Mouse (Mus musculus): ENCODE measurements at regions not wholly inside any gene's neighbourhood (a gene's known extent, or its start where the extent isn't known, plus 50 kb on each side); places are given as distances from the start of the nearest gene placed in this dataset.

- ATAC-seq (ENCODE audit: low FRiP score, low TSS enrichment): no peak
- no peak overlapping the region for H3K4me2 ChIP-seq (replicated peaks; ENCODE audit: low read depth, low read length)
- WGBS: 61% methylated on average over 8 of the region's 8 CpGs
Observed at GRCm38 (mm10) chr1:94263313-94263712, 211.0 kb upstream of the Pdcd1 start.

DNA sequence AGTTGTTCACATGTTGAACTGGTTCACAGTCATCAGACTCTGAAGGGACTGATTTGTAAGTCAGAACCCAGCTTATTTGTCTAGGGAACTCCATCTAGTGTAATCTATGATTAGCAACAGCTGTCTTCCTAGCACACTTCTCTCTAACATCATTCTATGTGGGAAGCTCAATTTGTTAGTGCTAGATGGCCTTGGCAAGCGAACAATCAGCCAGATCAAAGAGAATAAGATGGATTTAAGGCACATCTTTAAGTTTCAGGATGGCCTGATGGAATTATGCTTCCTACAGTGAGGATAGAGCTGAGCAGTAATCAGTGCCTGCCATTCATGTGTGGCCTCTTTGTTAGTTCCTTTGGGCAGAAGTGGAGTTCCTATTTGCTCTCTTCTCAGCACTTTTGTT is 183.1 kb upstream of the Pdcd1 start:
- no peaks in the 10 kb centered on the region for H3K27me3 ChIP-seq (ENCODE audit: insufficient read depth, low read length)
- H3K4me3 ChIP-seq (ENCODE audit: low read length): no peak overlapping the region
- H3K4me1 ChIP-seq (ENCODE audit: insufficient read depth, low read length): no peaks in the 10 kb centered on the region
- no peak overlapping the region for H3K27ac ChIP-seq (ENCODE audit: low read length)
- H3K9me3 ChIP-seq (ENCODE audit: low read length): no peaks in the 10 kb centered on the region
- ATAC-seq (ENCODE audit: low FRiP score, low TSS enrichment): peak; percentile 71; the same call in 1 of the 2 replicates
- H3K9ac ChIP-seq (replicated peaks; ENCODE audit: low read length): no peak overlapping the region
- no peak overlapping the region for H3K4me2 ChIP-seq (replicated peaks; ENCODE audit: low read depth, low read length)
- WGBS: 63% methylated on average over 1 of the region's 1 CpGs
- H3K36me3 ChIP-seq (ENCODE audit: insufficient read depth, low read length): no peaks in the 10 kb centered on the region

More at GRCm38 (mm10) chr1:94263313-94263712, 211.0 kb upstream of the Pdcd1 start:
- Histone ChIP-seq H3K4me3 (ENCODE audit: low read length) (no peak overlapping the region), H3K9ac (replicated peaks; ENCODE audit: low read length) (no peak overlapping the region), H3K27me3 (ENCODE audit: insufficient read depth, low read length) (no peaks in the 10 kb centered on the region), H3K4me1 (ENCODE audit: insufficient read depth, low read length) (no peaks in the 10 kb centered on the region), H3K27ac (ENCODE audit: low read length) (no peak overlapping the region), H3K36me3 (ENCODE audit: insufficient read depth, low read length) (no peaks in the 10 kb centered on the region), H3K9me3 (ENCODE audit: low read length) (no peaks in the 10 kb centered on the region)

DNA sequence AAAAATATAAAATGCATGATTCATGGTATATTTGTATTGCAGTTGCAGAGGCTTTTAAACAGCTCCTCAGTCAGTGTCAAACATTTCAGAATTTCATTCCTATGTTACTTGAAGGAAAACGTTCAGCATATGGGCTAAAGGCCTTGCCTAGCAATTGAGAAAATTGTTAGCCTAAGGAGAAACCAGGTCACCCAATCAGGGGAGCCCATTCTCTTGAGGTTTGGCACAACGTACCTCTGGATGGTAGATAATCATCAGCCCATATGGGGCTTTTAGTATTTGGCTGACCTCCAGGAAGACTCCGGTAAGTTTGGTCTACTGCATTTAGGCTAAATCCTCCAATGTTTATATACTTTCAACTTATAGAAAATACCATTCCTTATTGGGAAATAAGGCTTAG is 168.7 kb upstream of the Pdcd1 start:
- WGBS: 40% methylated on average over 3 of the region's 3 CpGs
- no peaks in the 10 kb centered on the region for H3K4me1 ChIP-seq (ENCODE audit: insufficient read depth, low read length)
- no peak overlapping the region for H3K4me3 ChIP-seq (ENCODE audit: low read length)
- no peaks in the 10 kb centered on the region for H3K36me3 ChIP-seq (ENCODE audit: insufficient read depth, low read length)
- H3K9ac ChIP-seq (replicated peaks; ENCODE audit: low read length): no peak overlapping the region
- no peak overlapping the region for H3K27ac ChIP-seq (ENCODE audit: low read length)
- no peaks in the 10 kb centered on the region for H3K27me3 ChIP-seq (ENCODE audit: insufficient read depth, low read length)
- H3K9me3 ChIP-seq (ENCODE audit: low read length): no peaks in the 10 kb centered on the region
- no peak overlapping the region for H3K4me2 ChIP-seq (replicated peaks; ENCODE audit: low read depth, low read length)
- ATAC-seq (ENCODE audit: low FRiP score, low TSS enrichment): no peak

DNA sequence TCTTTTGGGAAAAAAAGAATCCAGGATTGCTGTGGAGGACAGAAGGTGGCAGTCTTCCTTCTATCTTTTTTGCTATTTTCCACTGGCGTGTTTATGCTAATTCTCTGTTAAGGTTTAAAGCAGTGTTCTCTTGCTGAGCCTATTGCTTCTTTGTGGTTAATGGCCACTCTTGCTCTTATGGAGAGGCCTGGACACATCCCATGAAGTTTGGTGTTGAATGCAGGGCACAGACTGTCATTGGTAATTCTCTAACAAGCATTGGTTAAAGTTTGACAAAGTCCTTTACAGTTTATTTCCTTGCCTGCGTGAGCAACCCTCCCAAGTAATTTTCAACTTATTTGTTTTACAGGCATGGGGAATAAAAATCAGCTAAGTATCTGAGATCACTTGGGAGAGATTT is 165.1 kb upstream of the Pdcd1 start:
- 59% methylated on average over 2 of the region's 2 CpGs for WGBS
- peak; percentile 89 for ATAC-seq (ENCODE audit: low FRiP score, low TSS enrichment)

GRCm38 (mm10) chr1:94208929-94209328 is 156.6 kb upstream of the Pdcd1 start:
- no peaks in the 10 kb centered on the region for H3K36me3 ChIP-seq (ENCODE audit: insufficient read depth, low read length)
- no peak overlapping the region for H3K4me3 ChIP-seq (ENCODE audit: low read length)
- no peak overlapping the region for H3K27ac ChIP-seq (ENCODE audit: low read length)
- 68% methylated on average over 4 of the region's 4 CpGs for WGBS
- H3K4me1 ChIP-seq (ENCODE audit: insufficient read depth, low read length): no peaks in the 10 kb centered on the region
- ATAC-seq (ENCODE audit: low FRiP score, low TSS enrichment): no peak
- H3K9ac ChIP-seq (replicated peaks; ENCODE audit: low read length): no peak overlapping the region
- H3K27me3 ChIP-seq (ENCODE audit: insufficient read depth, low read length): no peaks in the 10 kb centered on the region
- H3K4me2 ChIP-seq (replicated peaks; ENCODE audit: low read depth, low read length): no peak overlapping the region
- H3K9me3 ChIP-seq (ENCODE audit: low read length): no peaks in the 10 kb centered on the region

More for the DNA sequence above, 165.1 kb upstream of the Pdcd1 start:
- Histone ChIP-seq H3K9ac (replicated peaks; ENCODE audit: low read length) (no peak overlapping the region), H3K27ac (ENCODE audit: low read length) (no peak overlapping the region), H3K4me2 (replicated peaks; ENCODE audit: low read depth, low read length) (no peak overlapping the region), H3K36me3 (ENCODE audit: insufficient read depth, low read length) (no peaks in the 10 kb centered on the region), H3K4me3 (ENCODE audit: low read length) (no peak overlapping the region), H3K4me1 (ENCODE audit: insufficient read depth, low read length) (no peaks in the 10 kb centered on the region), H3K27me3 (ENCODE audit: insufficient read depth, low read length) (no peaks in the 10 kb centered on the region), H3K9me3 (ENCODE audit: low read length) (no peaks in the 10 kb centered on the region)

GRCm38 (mm10) chr1:94207859-94208258 is 155.5 kb upstream of the Pdcd1 start:
- no peaks in the 10 kb centered on the region for H3K9me3 ChIP-seq (ENCODE audit: low read length)
- no peaks in the 10 kb centered on the region for H3K4me1 ChIP-seq (ENCODE audit: insufficient read depth, low read length)
- H3K4me3 ChIP-seq (ENCODE audit: low read length): no peak overlapping the region
- H3K27ac ChIP-seq (ENCODE audit: low read length): no peak overlapping the region
- H3K27me3 ChIP-seq (ENCODE audit: insufficient read depth, low read length): no peaks in the 10 kb centered on the region
- no peak overlapping the region for H3K9ac ChIP-seq (replicated peaks; ENCODE audit: low read length)
- 84% methylated on average over 7 of the region's 7 CpGs for WGBS
- ATAC-seq (ENCODE audit: low FRiP score, low TSS enrichment): no peak
- H3K36me3 ChIP-seq (ENCODE audit: insufficient read depth, low read length): no peaks in the 10 kb centered on the region
- no peak overlapping the region for H3K4me2 ChIP-seq (replicated peaks; ENCODE audit: low read depth, low read length)

DNA sequence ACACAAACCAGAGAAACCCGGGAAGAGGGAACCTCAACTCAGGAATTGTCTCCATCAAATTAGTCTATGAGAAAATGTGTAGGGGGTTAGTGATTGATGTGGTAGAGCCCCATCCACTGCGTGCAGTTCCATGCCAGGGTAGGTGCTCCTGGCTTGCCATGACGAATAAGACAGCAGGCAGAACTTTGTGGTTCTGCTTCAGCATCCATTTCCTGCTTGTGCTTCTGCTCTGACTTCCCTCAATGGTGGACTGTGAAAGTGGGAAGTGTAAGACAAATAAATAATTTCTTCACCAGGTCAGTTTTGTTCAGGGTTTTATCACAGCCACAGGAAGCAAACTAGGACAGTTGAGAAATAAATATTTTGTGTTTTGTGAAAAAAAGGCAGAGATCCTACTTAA is 150.9 kb upstream of the Pdcd1 start:
- 77% methylated on average over 3 of the region's 3 CpGs for WGBS
- H3K4me2 ChIP-seq (replicated peaks; ENCODE audit: low read depth, low read length): no peak overlapping the region

GRCm38 (mm10) chr1:94183876-94184275 is 131.5 kb upstream of the Pdcd1 start:
- Histone ChIP-seq H3K4me2 (replicated peaks; ENCODE audit: low read depth, low read length) (no peak overlapping the region), H3K27ac (ENCODE audit: low read length) (no peak overlapping the region), H3K4me3 (ENCODE audit: low read length) (no peak overlapping the region), H3K9ac (replicated peaks; ENCODE audit: low read length) (no peak overlapping the region), H3K4me1 (ENCODE audit: insufficient read depth, low read length) (no peaks in the 10 kb centered on the region), H3K36me3 (ENCODE audit: insufficient read depth, low read length) (no peaks in the 10 kb centered on the region), H3K9me3 (ENCODE audit: low read length) (no peaks in the 10 kb centered on the region), H3K27me3 (ENCODE audit: insufficient read depth, low read length) (no peaks in the 10 kb centered on the region)
- ATAC-seq (ENCODE audit: low FRiP score, low TSS enrichment): no peak
- 76% methylated on average over 2 of the region's 2 CpGs for WGBS

More for the DNA sequence above, 150.9 kb upstream of the Pdcd1 start:
- no peaks in the 10 kb centered on the region for H3K4me1 ChIP-seq (ENCODE audit: insufficient read depth, low read length)
- H3K27me3 ChIP-seq (ENCODE audit: insufficient read depth, low read length): no peaks in the 10 kb centered on the region
- no peak overlapping the region for H3K27ac ChIP-seq (ENCODE audit: low read length)
- ATAC-seq (ENCODE audit: low FRiP score, low TSS enrichment): no peak
- no peak overlapping the region for H3K9ac ChIP-seq (replicated peaks; ENCODE audit: low read length)
- H3K36me3 ChIP-seq (ENCODE audit: insufficient read depth, low read length): no peaks in the 10 kb centered on the region
- H3K4me3 ChIP-seq (ENCODE audit: low read length): no peak overlapping the region
- H3K9me3 ChIP-seq (ENCODE audit: low read length): no peaks in the 10 kb centered on the region

DNA sequence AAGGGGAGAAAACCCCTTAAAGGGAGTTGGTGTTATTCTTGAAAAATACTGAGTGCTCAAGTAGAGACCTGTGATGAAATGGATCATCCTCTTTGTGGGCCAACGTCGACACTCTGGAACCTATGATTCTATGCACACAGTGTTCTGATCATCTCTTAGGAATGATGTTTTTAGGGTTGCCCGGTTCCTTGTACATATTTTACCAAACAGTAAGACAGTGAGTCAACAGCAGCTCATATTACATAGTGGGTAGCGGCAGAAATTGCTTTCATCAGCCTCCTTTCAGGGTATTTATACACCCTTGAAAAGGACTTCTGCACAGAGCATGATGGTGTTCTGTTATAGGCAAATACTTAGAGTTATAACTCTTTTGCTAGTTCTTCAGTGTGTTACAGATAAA is 97.6 kb upstream of the Pdcd1 start:
- H3K9me3 ChIP-seq (ENCODE audit: low read length): no peaks in the 10 kb centered on the region
- no peak overlapping the region for H3K9ac ChIP-seq (replicated peaks; ENCODE audit: low read length)
- H3K36me3 ChIP-seq (ENCODE audit: insufficient read depth, low read length): no peaks in the 10 kb centered on the region
- no peak overlapping the region for H3K27ac ChIP-seq (ENCODE audit: low read length)
- H3K4me2 ChIP-seq (replicated peaks; ENCODE audit: low read depth, low read length): no peak overlapping the region
- no peaks in the 10 kb centered on the region for H3K4me1 ChIP-seq (ENCODE audit: insufficient read depth, low read length)
- H3K27me3 ChIP-seq (ENCODE audit: insufficient read depth, low read length): no peaks in the 10 kb centered on the region
- H3K4me3 ChIP-seq (ENCODE audit: low read length): no peak overlapping the region
- no peak for ATAC-seq (ENCODE audit: low FRiP score, low TSS enrichment)
- WGBS: 76% methylated on average over 4 of the region's 4 CpGs

DNA sequence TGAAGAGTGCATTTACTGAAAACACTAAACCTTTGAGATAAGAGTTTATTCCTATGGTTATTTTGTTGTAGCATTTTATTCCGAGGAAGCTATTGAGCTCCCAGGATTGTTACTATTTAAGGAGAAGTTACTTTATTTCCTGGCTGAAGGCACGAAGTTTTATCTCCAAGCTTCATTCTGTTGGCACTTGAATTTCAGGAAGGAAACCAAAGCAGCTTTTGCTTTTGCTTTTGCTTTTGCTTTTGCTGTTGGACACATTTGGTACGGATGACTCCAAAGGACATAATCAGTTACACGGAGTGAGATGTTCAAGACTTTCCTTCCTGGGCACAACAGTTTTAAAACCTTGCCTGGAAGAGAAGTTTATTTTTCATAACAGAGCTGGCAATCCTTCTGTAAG is 94.7 kb upstream of the Pdcd1 start:
- Histone ChIP-seq H3K4me2 (replicated peaks; ENCODE audit: low read depth, low read length) (no peak overlapping the region), H3K4me3 (ENCODE audit: low read length) (no peak overlapping the region)
- 76% methylated on average over 4 of the region's 4 CpGs for WGBS

DNA sequence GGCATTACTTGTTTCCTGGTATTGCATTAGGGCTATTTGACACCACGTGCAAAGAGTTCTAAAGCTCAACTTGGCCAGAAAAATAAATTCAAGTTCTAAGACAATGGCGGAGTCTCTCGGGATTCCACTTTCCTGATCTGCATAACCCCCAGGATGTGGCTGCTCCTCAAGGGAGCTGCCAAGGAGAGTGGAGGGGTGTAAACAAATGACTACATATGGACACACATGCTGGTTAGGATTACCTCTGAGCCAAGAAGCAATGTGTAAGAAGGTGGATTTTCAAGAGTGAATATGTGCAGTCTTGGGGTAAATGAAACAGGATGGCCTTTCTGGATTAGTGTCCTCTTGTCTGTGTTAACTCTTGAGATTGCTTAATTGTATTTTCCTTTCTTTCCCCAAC is 88.2 kb upstream of the Pdcd1 start:
- no peaks in the 10 kb centered on the region for H3K4me1 ChIP-seq (ENCODE audit: insufficient read depth, low read length)
- H3K36me3 ChIP-seq (ENCODE audit: insufficient read depth, low read length): no peaks in the 10 kb centered on the region
- no peaks in the 10 kb centered on the region for H3K9me3 ChIP-seq (ENCODE audit: low read length)
- no peak overlapping the region for H3K4me3 ChIP-seq (ENCODE audit: low read length)
- no peaks in the 10 kb centered on the region for H3K27me3 ChIP-seq (ENCODE audit: insufficient read depth, low read length)
- no peak for ATAC-seq (ENCODE audit: low FRiP score, low TSS enrichment)
- 72% methylated on average over 3 of the region's 3 CpGs for whole genome bisulfite sequencing
- H3K4me2 ChIP-seq (replicated peaks; ENCODE audit: low read depth, low read length): no peak overlapping the region
- H3K27ac ChIP-seq (ENCODE audit: low read length): no peak overlapping the region
- no peak overlapping the region for H3K9ac ChIP-seq (replicated peaks; ENCODE audit: low read length)

More for the DNA sequence above, 94.7 kb upstream of the Pdcd1 start:
- H3K9ac ChIP-seq (replicated peaks; ENCODE audit: low read length): no peak overlapping the region
- H3K27ac ChIP-seq (ENCODE audit: low read length): no peak overlapping the region
- no peaks in the 10 kb centered on the region for H3K9me3 ChIP-seq (ENCODE audit: low read length)
- H3K36me3 ChIP-seq (ENCODE audit: insufficient read depth, low read length): no peaks in the 10 kb centered on the region
- no peak for ATAC-seq (ENCODE audit: low FRiP score, low TSS enrichment)
- no peaks in the 10 kb centered on the region for H3K27me3 ChIP-seq (ENCODE audit: insufficient read depth, low read length)
- H3K4me1 ChIP-seq (ENCODE audit: insufficient read depth, low read length): no peaks in the 10 kb centered on the region

Measured in kidney, embryonic 16.5 days (tissue).